In the genomic region with DNA sequence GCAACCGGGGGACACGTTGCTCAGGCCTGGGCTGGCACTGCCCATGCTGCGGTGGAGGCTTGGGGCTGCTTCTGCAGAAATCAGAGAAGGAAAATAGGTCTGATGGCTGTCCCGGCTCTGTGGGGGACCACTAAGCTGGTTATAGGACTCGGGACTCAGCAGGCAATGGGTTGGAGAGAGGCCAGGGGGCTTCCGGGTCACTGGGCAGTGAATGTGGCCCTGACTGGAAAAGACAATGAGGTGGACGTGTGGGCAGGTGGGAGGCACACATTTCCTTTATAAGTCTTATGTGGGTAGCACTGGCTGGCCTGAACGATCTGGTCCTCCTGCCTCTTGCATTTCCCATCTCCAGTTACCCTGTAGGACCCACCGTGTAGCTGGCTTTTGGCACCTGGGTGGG, we compare ENCODE assay signal across 22 mouse cellular contexts. TPM values are rescaled to one million over a fixed set of nuclear protein-coding genes. Genes with fewer than 3 reads are reported as not detected.
"Had no signal": no experiment of that assay in that cellular context is flagged by ENCODE, and none has a peak within 500 bp of the region (broad histone marks: within the 10 kb centered on the region; RNA-seq: fewer than 3 reads in every experiment).

No protein-coding gene starts in this region.

- H3K9ac ChIP-seq: limb, embryonic 13.5 days; liver, embryonic 12.5 days; liver, embryonic 15.5 days; lung, embryonic 15.5 days; neural tube, embryonic 12.5 days; stomach, embryonic 15.5 days had no signal

- ATAC-seq: liver, embryonic 12.5 days had no signal

- H3K4me2 ChIP-seq: limb, embryonic 13.5 days; liver, embryonic 12.5 days; liver, embryonic 15.5 days; lung, embryonic 15.5 days; neural tube, embryonic 12.5 days; stomach, embryonic 15.5 days had no signal

- DNase-seq: kidney, adult 2 months; kidney, postnatal 25 days; liver; lung, adult 18-20 months; lung, postnatal 10 days; lung, postnatal 36 days; midbrain, embryonic 14.5 days; right cerebral cortex, postnatal 25 days; spleen, adult 18-20 months; thymus, adult 18-20 months; thymus, postnatal 36 days had no signal

- H3K9me3 ChIP-seq: limb, embryonic 10.5 days; limb, embryonic 13.5 days; liver, embryonic 12.5 days; liver, embryonic 15.5 days; lung, embryonic 15.5 days; megakaryocyte, embryonic 14.5 days; midbrain, embryonic 10.5 days; neural tube, embryonic 12.5 days; stomach, embryonic 15.5 days had no signal

- H3K27ac ChIP-seq: kidney, postnatal 0 days; layer of hippocampus, adult 2 months; limb, embryonic 10.5 days; limb, embryonic 13.5 days; liver, embryonic 12.5 days; liver, embryonic 15.5 days; lung, embryonic 15.5 days; midbrain, embryonic 10.5 days; neural tube, embryonic 12.5 days; stomach, embryonic 15.5 days had no signal

- H3K27me3 ChIP-seq: limb, embryonic 13.5 days; neural tube, embryonic 12.5 days; stomach, embryonic 15.5 days had no signal

- H3K36me3 ChIP-seq: limb, embryonic 10.5 days; limb, embryonic 13.5 days; liver, embryonic 12.5 days; liver, embryonic 15.5 days; lung, embryonic 15.5 days; midbrain, embryonic 10.5 days; neural tube, embryonic 12.5 days; stomach, embryonic 15.5 days had no signal

- H3K4me3 ChIP-seq: layer of hippocampus, adult 2 months; limb, embryonic 10.5 days; limb, embryonic 13.5 days; liver, embryonic 12.5 days; liver, embryonic 15.5 days; lung, embryonic 15.5 days; megakaryocyte, embryonic 14.5 days; midbrain, embryonic 10.5 days; neural tube, embryonic 12.5 days; stomach, embryonic 15.5 days had no signal

RNA-seq across cellular contexts. Expression of a gene that starts 8.4 kb away (rescaled TPM):
- polyA plus RNA-seq: liver, embryonic 12.5 days; liver, embryonic 15.5 days had no signal
